Mouse (Mus musculus) embryonic fibroblast, embryonic 13.5 days (primary cell): ENCODE measurements around the gene Ccdc34.

Experiments used
- CTCF ChIP-seq: IDR thresholded peaks from 2 replicates; pipeline ENCODE4 v1.5.1; 2011; ENCODE audit warnings: mild to moderate bottlenecking, control low read depth, low read length, moderate library complexity, borderline replicate concordance; ENCODE audit not compliant: insufficient read depth
- POLR2A ChIP-seq: IDR thresholded peaks from 2 replicates; pipeline ENCODE4 v1.6.1; 2011; ENCODE audit warnings: low read depth, mild to moderate bottlenecking, control low read depth, low read length, moderate library complexity

- TF ChIP-seq POLR2A: no peak
- TF ChIP-seq CTCF: no peak
These were observed 5.4 kb upstream of the Ccdc34 start for GRCm38 (mm10) chr2:110012184-110012725.
